Mouse (Mus musculus) brain, embryonic 14.5 days (tissue): Measurements from ENCODE around the gene Trmt1.

Experiments
- CTCF ChIP-seq: fragments of 200-500 bp; IDR thresholded peaks from 2 replicates; pipeline ENCODE4 v1.5.1; 2012; ENCODE audit warnings: inconsistent platforms, mild to moderate bottlenecking, moderate library complexity, borderline replicate concordance; ENCODE audit not compliant: insufficient read depth, insufficient read length; ENCODE audit errors: extremely low read depth
- POLR2A ChIP-seq: fragments of 200-500 bp; IDR thresholded peaks from 2 replicates; pipeline ENCODE4 v1.6.1; 2012; ENCODE audit warnings: mild to moderate bottlenecking, inconsistent platforms, borderline replicate concordance; ENCODE audit not compliant: poor library complexity, insufficient read depth, insufficient read length, severe bottlenecking; ENCODE audit errors: extremely low read depth

DNA sequence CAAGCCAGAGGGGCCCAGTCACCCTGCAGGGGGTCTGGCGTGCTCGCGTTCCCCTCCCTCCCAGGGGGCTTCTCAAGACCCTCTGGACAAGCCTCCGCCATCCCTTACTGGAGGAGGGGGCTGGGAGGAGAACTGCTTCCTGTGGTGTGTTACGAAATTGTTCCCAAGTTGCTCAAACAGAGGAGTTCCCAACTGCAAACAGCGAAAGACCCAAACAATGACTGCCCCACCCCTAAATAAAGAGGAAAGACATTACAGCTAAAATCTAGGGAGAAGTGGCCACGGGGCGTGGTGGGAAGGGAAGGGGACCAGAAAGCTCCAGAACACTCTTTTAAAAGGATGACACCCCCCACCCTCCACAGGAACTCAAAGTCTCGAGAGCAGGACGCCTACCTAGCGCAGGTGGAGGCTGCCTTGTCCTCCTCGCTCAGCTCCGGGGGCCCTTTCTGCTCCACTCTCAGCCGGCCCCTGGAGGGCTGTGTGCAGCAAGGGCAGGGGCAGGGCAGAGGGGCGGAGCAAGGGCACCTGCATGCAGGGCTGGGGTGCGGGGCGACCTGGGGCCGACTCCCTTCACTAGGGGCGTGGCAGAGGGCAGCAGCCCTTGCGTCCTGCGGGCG lies 21.3 kb downstream of the Trmt1 start:
- TF ChIP-seq POLR2A (no peak), CTCF (no peak)
